In the genomic region with DNA sequence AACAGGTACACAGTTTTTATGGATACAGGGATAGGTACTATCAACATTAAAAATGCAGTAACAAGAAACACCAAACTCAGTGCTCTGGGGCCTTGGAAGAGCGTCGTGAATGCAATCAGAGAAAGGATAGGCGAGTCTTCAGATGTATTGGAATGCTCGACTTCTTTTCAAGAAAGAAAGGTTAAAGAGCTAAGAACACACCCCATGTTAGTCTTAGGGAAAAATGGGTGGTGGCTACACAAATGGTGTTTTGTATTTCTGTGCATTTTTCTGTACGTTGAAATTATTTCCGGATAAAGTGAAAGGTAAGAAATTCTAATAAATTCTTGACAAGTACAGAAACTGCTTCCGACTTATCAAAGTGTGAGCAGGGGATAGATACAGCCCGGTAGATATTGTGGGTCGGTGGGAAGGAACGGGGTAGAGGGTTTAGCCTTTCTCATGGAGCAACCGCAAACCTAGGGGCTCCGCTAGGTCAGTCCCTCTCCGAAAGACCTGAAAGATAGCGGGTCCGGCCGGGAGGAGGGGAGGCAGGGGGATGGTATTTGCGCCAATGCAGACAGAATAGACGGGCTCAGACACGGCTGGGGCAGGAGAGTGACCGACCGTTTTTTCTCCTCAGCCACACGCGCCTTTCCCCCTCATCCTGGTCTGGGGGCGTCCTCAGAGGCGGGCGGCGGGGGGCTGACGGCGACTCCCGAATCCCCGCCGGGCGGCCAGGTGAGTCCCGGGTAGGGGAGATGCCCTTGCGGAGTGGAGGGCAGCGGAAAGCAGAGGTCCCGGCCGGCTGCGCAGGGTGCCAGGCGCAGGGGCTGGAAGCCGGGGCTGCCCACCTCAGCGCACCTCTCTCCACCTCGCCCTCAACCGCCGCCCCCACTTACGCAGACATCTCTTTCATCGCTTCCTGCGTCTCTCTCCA, we compare ENCODE assay signal across 8 mouse cellular contexts. TPM values are rescaled to one million over a fixed set of nuclear protein-coding genes. Genes with fewer than 3 reads are reported as not detected.
DNase-seq lines count a peak whose midpoint lies in the region; ATAC-seq and TF ChIP-seq lines count a peak whose summit lies in the region.

No protein-coding gene starts in this region.

- peaks cover 8% of the 10 kb centered on the region; the same call in 1 of the 2 replicates for H3K27me3 ChIP-seq in hindbrain, embryonic 10.5 days (ENCODE audit: insufficient read depth, poor library complexity, severe bottlenecking)
- peaks cover 7% of the 10 kb centered on the region for H3K27me3 ChIP-seq in liver, embryonic 13.5 days

- peak overlapping the region; percentile 93 for H3K9ac ChIP-seq in liver, embryonic 13.5 days

- 1% methylated on average over 46 of the region's 48 CpGs for WGBS in hindbrain, embryonic 10.5 days
- WGBS in liver, embryonic 13.5 days (ENCODE audit: insufficient replicate concordance): 1% methylated on average over 48 of the region's 48 CpGs

- no peak for TF ChIP-seq CTCF in layer of hippocampus, adult 2 months (conservative IDR thresholded peaks at IDR 0.05)

- peaks cover 26% of the 10 kb centered on the region for H3K36me3 ChIP-seq in hindbrain, embryonic 10.5 days
- H3K36me3 ChIP-seq in liver, embryonic 13.5 days: peaks cover 9% of the 10 kb centered on the region

- peak overlapping the region; percentile 77 for H3K4me3 ChIP-seq in layer of hippocampus, adult 2 months
- H3K4me3 ChIP-seq in hindbrain, embryonic 10.5 days: peak overlapping the region; percentile 99
- H3K4me3 ChIP-seq in liver, embryonic 13.5 days (replicated peaks): peak overlapping the region; percentile 96

- peak; percentile 88 for ATAC-seq in liver, embryonic 13.5 days (ENCODE audit: low read depth)

- peaks cover 13% of the 10 kb centered on the region for H3K4me1 ChIP-seq in hindbrain, embryonic 10.5 days (replicated peaks)
- H3K4me1 ChIP-seq in liver, embryonic 13.5 days (replicated peaks): peaks cover 14% of the 10 kb centered on the region

- peak; percentile 2 to 21 for DNase-seq in layer of hippocampus, adult 2 months (ENCODE audit: low spot score in 2 of 2)
- DNase-seq in layer of hippocampus, adult 9-11 months: no peak
- DNase-seq in MEL-GATA-1-ER (ENCODE audit: extremely low read depth, low read depth): peak; percentile 16
- peak; percentile 22 for DNase-seq in embryo, embryonic 10 days (ENCODE audit: low spot score)
- DNase-seq in hindbrain, embryonic 10.5 days (ENCODE audit: low spot score): peak; percentile 50
- peak; percentile 15 for DNase-seq in liver, embryonic 13.5 days
- peak; percentile 18 for DNase-seq in ovary, postnatal 36 days (ENCODE audit: low spot score)
- no peak for DNase-seq in spleen, postnatal 36 days (ENCODE audit: low spot score in 2 of 2)

- H3K9me3 ChIP-seq in hindbrain, embryonic 10.5 days: no peaks in the 10 kb centered on the region
- H3K9me3 ChIP-seq in liver, embryonic 13.5 days (replicated peaks): no peaks in the 10 kb centered on the region

- peak overlapping the region; percentile 98 for H3K27ac ChIP-seq in layer of hippocampus, adult 2 months
- peak overlapping the region; percentile 96 for H3K27ac ChIP-seq in hindbrain, embryonic 10.5 days
- H3K27ac ChIP-seq in liver, embryonic 13.5 days: peak overlapping the region; percentile 85

- H3K4me2 ChIP-seq in liver, embryonic 13.5 days: peak overlapping the region; percentile 91

RNA-seq across cellular contexts. Expression of a gene that starts 0.7 kb away (rescaled TPM):
- 10 to 100 TPM; 19.3 to 19.7 TPM for total RNA-seq in layer of hippocampus, adult 2 months (2021)
- 17.2 and 17.5 TPM in 2 replicates for polyA plus RNA-seq in hindbrain, embryonic 10.5 days (2016; fragmentation: Nextera tagmentation; extraction: Ambion mirVana)
- 4.2 and 6.1 TPM in 2 replicates for polyA plus RNA-seq in liver, embryonic 13.5 days (2015; fragmentation: Nextera tagmentation; extraction: Ambion mirVana)

Comparison
In these comparisons a context has a peak if more than half of its experiments do, and no peak if none do; other contexts are left out.
1. DNase-seq: peak in layer of hippocampus, adult 2 months (2 of 2), MEL-GATA-1-ER (single experiment), embryo, embryonic 10 days (single experiment), hindbrain, embryonic 10.5 days (single experiment), liver, embryonic 13.5 days (single experiment) and ovary, postnatal 36 days (single experiment); none in layer of hippocampus, adult 9-11 months (single experiment) and spleen, postnatal 36 days (0 of 2).
2. Peak in every context shown above with its lines, with median percentiles within 50 percentile points of each other: H3K27ac ChIP-seq and H3K4me3 ChIP-seq.